Mouse (Mus musculus): ENCODE results near the gene Hist1h1t.

Hist1h1t gene

DNA sequence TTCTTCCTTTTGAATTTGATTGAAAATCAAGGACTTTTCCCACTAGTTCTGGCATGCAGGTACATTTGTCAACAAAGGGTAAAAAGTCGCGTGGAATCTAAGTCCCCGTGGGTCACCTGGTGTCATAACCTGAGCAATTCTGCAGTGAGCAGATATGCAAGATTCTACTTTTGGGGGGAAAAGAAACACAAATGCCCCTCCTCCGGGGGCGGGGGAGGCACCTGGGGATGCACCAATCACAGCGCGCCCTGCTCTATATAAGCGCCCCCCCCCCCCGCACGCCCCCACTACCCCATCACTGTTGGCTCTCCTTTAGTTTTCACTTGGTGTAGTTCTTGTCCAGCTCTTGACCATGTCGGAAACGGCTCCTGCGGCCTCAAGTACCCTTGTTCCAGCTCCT is at the start of gene Hist1h1t:
Gene Hist1h1t, plus strand, starts transcription at position 301 of the 400 bp plus-strand sequence.
- DNase-seq (ENCODE audit: low spot score), result no peak

DNA sequence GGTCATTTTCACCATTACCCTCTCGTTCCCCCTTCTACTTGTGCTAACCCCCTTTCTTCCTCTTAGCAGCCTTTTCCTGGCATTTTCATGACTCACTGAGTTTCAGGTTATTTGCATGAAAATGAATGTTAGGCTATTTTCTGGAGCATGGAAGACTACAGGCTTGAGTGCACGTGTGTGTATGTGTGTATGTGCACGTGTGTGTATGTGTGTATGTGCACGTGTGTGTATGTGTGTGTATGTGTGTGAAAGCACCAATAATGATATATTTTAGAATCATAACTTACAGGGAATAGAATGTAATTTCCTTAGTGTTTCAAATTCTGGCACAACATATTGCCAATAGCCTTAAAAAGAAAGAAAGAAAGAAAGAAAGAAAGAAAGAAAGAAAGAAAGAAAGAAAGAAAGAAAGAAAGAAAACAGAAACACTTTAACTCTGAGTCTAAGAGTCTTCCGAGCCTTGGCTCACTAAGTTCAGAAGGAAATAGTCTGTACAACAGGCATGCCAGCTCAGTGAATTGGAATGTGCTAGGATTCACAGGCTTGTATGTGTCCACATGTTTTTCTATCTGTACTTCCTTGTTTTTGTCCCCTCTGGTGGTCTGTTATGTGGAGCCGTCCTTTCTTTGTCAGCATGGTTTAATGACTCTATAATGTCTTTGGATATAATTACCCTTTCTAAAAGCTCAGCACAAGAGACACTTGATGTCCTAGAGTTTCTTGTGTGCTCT is 35.8 kb upstream of the Hist1h1t start:
- no peak for DNase-seq (ENCODE audit: low spot score)

DNA sequence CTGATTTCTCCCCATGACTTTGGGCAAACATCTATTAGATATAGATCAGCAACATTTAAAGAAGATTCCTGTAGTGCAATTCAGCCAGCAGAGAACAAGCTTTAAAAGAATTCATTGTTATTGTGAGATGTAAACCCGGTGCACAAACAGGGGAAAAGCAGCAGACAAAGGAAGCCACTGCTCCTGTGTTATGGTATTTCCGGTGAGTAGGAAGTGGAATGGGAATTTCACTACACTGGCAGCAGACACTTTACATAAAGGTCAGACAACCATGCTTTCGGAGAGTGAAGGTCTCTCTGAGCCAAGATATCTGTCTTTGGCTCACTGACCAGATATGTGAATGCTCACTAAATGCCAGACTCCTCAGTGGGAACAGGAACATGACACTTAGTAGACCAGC is 33.1 kb upstream of the Hist1h1t start:
- DNase-seq (ENCODE audit: low spot score), result no peak

DNA sequence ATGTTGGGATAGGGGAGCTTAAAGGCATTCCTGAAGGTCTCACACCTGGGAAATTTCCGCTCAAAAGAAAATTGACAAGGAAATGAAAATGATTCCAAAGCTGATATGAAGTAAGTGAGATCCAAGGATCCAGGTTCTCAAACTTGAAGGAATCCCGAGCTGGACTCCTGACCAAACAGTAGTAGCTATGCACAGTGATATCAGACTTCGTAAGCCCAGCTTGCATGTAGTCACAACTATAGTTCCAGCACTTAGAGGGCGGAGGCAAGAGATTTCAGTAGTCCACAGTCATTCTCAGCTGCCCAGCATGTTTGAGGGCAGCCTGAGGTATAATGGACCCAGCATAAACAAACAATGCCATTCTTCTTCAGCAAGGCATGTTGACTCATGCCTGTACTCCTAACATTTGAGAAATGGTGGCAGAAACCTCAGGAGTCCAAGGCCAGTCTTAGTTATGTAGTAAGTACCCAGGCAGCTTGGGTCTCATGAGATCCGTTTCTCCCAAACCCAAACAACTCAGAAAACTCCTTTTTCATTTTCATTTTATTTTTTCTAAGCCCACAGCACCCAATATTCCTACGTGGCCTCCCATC is 13.5 kb upstream of the Hist1h1t start:
- DNase-seq (ENCODE audit: low spot score), result no peak

DNA sequence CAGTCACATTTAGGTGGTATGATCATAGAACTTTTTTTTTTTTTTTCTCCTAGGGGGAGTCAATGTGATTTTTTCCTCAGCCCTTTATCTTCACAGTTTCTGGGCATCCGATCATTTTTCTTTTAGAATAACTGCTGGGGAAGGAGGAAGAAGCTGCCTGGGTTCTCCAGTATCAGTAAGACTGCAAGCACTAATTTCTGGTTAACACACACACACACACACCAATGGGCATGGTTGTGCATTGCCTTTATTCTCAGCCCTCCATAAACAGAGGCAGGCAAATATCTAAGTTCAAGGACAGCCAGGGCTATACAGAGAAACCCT is 13.0 kb upstream of the Hist1h1t start:
- DNase-seq (ENCODE audit: low spot score), result no peak

DNA sequence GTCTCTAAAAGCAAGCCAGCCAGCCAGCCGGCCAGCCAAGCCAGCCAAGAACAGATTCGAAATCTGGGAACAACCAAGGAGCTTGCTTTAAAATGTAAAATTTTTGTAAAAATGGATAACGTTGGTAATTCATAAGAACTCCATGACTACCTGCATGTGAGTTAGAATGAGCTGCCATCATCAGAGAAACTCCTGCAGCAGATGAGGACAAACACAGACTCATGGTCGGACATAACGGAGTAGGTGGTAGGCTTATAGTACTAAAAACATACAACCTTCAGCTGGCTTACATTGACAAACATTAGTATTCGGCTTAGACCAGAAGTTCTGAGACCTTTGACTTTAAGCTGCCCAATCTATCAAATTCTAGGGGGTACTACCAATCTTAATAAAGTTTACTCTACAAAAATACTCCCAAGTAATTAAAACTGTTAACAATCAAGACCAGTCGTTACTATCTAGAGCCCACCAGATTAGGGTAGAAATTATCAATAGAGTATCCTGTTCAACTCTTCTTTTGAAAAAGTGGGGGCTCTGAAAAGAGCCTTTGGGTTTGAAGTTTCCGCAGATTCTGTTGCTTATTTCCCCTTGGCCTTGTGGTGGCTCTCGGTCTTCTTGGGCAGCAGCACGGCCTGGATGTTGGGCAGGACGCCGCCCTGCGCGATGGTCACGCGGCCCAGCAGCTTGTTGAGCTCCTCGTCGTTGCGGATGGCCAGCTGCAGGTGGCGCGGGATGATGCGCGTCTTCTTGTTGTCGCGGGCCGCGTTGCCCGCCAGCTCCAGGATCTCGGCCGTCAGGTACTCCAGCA is 12.5 kb upstream of the Hist1h1t start:
- DNase-seq (ENCODE audit: low spot score), result peak; percentile 50

DNA sequence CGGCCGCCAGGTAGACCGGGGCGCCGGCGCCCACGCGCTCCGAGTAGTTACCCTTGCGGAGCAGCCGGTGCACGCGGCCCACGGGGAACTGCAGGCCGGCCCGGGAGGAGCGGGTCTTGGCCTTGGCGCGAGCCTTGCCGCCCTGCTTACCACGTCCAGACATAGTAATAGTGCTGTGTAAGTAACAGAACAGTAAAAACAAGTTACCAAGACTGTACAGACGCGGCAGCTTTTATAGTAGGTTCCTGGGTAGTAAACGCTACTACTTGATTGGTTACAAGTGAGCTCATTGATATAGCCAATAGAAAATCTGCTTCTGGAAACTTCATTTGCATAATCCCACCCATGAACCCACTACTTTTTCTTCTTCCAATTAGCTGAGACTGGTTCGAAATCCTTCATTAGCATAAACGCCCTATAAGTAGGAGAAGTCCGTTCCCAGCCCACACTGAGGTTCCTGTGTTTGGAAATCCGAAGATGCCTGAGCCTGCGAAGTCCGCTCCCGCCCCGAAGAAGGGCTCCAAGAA is 11.8 kb upstream of the Hist1h1t start, which contains the start of the genes Hist1h2ac and Hist1h2bc:
Gene Hist1h2ac, minus strand, starts transcription at position 194 of the 527 bp plus-strand sequence.
Gene Hist1h2bc, plus strand, starts transcription at position 445 of the 527 bp plus-strand sequence.
- DNase-seq (ENCODE audit: low spot score), result peak; percentile 99

DNA sequence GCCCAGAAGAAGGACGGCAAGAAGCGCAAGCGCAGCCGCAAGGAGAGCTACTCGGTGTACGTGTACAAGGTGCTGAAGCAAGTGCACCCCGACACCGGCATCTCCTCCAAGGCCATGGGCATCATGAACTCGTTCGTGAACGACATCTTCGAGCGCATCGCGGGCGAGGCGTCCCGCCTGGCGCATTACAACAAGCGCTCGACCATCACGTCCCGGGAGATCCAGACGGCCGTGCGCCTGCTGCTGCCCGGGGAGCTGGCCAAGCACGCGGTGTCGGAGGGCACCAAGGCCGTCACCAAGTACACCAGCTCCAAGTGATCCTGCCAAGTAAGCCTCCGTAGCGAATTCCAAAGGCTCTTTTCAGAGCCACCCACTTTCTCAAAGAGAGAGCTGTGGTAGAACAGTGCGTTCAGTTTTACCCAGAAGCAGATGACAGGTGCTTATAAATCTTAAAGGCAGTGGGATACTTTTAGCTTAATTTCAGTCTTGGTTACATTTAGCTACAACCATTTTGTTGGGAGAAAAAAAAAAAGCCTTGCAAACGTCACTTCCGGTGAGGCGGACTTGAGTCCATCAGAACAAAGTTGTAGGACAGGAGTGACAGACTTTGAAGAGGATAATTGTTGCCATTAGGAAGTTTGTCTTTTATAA is 11.2 kb upstream of the Hist1h1t start:
- peak; percentile 84 for DNase-seq (ENCODE audit: low spot score)

DNA sequence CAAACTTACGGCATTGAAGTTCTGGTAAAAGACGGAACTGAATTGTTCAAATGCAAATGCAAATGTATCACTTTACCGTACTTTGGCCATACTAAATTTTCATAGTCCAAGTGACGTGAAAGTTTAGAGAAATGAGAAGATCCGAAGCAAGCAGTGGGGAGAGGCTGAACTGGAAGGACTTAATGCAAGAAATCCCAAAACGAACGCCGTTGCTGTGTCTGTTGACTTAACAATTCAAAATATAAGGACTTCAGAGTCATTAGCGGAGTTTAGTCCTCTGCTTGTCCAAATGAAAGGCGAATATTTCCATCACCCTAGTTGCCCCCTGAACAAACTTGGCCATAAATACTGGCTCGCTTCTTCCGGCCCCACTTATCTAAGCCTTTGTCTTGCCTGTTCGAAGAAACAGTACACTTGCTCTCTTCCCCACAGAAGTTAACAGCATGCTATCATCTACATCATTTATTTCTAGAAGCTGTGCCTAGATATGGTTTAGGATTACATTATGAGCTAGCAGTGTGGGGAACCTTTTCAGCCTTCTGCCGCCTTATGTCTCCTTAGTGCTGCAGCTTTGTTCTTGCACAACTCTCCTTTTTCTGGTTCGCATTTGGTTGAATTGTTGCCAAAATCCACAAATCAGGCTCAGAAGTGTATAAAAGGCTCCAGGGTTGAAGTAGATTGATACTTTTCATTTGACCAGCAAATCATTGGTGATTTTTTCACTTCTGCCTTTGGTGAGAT is 10.3 kb upstream of the Hist1h1t start:
- DNase-seq (ENCODE audit: low spot score), result peak; percentile 23

DNA sequence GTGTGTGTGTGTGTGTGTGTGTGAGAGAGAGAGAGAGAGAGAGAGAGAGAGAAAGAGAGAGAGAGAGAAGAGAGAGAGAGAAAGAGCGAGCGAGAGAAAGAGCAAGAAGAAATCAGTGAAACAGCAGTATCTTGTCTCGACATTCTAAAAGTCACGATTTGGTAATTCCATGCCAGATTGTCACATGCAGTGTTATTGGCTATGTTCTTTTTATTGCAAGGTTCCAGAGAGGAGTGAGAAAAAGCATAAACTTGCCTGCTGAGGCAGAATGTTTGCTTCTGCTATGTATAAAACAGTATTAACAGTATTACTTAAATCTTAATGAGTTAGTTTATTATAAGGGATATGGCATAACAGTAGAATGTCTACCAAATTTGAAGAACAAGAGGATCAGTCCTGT is 9.6 kb upstream of the Hist1h1t start:
- DNase-seq (ENCODE audit: low spot score), result no peak

DNA sequence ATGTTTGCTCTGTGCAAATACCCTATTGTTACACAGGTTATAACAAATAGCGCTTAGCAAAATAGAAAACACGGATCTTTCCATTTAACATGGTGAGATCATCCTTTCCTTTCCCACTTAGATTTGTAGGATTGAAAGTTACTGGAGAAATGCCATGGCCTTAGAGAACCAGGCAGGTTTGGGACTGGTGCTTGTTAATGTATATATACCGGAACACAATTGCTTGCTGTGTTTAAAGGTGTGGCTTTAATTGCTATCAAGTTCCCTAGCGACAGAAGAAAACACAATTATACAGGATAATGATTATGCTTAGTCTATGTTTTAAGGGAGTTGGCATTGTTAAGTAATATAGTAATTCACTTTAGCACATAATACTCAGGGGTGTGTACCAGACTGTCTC is 8.4 kb upstream of the Hist1h1t start:
- no peak for DNase-seq (ENCODE audit: low spot score)

DNA sequence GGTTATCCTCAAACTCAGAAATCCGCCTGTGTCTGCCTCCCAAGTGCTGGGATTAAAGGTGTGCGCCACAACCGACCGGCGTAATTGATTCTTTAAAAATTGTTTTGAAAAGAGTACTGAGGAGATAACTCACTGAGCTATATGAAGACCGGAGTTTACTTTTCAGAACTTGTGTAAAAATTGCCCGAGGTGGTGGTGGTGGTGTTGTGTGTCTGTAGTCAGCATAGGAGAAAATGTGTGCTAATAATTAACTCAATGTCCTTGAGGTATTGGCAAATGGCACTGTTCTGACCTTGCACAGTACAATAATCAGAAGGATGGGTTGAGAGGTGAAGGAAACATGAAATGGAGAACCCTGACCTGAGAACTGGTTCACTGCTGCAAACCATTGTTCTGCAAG is 7.7 kb upstream of the Hist1h1t start:
- no peak for DNase-seq (ENCODE audit: low spot score)

DNA sequence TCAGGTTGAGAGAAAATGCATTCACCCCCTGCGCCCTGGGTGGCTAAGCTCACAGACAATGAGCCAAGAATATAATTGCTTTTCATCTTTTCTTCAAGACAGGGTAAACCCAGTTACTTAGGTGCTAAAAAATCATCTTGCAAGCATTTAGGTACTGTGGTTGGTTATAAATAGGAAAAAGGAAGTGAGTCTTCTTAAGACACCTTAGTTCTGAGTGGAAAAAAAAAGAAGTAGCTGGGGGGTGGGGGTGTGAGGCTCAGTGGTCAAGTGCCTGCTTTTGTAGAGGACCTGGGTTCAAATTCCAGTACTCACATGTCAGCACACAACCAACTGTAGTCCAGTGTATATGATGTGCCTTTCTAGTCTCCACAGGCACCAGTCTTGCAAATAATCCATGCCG is 6.7 kb upstream of the Hist1h1t start:
- no peak for DNase-seq (ENCODE audit: low spot score)

DNA sequence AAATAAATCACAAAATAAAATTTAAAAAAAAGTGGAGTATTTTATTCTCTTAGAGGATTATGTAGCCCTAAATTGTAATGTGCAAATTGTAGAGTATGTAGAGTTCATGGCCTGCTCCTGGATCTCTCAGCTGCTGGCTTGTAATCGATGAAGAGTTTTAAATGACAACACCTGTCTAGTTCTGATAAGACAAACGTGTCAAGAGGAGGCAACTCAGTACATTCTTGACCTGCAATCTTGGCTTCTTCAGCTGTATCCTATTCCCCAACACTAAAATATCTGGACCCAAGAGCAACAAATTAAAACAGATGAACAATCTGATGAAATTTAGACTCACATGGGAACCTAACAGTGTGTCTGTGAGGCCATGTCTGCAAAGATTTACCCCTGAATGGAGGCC is 6.2 kb upstream of the Hist1h1t start:
- no peak for DNase-seq (ENCODE audit: low spot score)

DNA sequence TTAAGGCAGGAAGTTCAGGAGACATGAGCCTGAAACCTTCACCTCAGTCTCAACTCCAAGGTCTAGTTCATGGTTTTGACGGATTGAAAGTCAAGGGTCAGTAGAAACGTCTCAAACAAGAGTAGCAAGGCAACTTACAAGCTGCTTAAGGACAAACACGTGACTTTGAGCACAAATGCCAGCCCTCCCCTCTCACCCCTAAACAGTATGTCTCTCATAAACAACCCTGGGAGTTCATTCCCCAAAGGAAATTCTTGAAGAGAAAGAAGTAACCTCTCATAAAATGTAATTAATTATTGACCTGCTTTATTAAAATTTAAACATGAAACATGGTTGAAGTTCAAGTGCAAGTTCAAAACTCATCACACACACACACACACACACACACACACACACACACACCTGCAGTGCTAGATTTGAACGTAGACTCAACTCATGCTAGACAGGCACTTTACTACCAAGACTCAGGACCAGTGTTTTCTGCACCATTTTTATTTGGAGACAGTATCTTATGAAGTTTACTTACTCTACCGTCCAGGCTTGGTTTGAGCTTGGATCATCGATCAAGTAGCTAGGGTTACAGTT is 1.7 kb upstream of the Hist1h1t start:
- no peak for DNase-seq (ENCODE audit: low spot score)

DNA sequence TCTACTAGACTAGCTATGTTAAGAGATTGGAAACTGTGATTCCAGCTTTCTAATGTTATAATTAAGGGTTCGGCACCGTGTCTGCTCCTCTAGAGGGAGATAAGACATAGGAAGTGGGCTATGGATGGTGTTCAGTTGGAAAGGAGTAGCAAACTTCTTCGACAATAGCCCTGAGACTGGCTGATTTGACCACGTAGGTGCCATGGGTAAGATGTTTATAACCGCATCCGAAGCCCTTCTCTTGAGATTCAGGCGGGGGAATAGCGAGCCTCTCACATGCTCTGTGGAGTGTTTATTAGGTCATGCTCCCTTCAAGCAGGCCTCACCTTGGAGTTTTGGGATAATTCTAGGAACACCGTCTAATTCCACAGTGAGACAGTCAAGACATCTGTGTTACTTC is 658 bp upstream of the Hist1h1t start:
- DNase-seq (ENCODE audit: low spot score), result no peak

DNA sequence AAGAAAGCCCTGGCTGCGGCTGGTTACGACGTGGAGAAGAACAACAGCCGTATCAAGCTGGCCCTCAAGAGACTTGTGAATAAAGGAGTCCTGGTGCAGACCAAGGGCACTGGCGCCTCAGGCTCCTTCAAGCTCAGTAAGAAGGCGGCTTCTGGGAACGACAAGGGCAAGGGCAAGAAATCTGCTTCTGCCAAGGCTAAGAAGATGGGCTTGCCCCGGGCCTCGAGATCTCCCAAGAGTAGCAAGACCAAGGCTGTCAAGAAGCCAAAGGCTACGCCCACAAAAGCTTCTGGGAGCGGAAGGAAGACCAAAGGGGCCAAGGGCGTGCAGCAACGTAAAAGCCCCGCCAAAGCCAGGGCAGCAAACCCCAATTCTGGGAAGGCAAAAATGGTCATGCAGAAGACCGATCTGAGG is 454 bp downstream of the Hist1h1t start:
- DNase-seq (ENCODE audit: low spot score), result no peak

DNA sequence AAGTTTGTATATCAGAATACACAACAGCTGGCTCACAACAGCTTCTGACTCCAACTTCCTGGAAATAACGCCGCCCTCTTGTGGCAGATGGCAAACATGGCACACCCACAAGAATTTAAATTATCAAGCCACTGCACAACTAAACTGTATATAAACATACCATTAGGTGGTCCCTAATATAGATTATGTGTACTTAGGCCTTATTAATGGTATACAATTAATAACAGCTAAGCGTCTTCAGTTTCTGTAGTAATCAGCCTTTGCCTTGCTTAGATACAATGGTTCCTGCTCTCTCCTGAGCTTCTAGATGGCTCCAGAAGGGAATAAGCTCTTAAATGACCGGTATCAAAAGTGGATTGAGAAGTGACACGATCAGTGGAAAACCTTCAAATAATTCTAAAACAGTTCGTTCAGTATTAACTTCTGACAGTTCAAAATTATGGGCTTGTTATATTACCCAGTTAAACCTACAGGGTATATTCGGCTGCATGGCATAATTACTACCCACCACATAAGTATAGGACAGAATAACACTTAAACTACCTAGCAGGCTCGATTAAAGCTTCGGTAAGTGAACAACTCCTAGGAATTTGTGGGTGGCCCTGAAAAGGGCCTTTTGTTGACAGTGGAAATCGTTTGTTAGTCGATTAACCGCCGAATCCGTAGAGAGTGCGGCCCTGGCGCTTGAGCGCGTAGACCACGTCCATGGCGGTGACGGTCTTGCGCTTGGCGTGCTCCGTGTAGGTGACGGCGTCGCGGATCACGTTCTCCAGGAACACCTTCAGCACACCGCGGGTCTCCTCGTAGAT is 2.1 kb downstream of the Hist1h1t start:
- DNase-seq (ENCODE audit: low spot score), result peak; percentile 80

DNA sequence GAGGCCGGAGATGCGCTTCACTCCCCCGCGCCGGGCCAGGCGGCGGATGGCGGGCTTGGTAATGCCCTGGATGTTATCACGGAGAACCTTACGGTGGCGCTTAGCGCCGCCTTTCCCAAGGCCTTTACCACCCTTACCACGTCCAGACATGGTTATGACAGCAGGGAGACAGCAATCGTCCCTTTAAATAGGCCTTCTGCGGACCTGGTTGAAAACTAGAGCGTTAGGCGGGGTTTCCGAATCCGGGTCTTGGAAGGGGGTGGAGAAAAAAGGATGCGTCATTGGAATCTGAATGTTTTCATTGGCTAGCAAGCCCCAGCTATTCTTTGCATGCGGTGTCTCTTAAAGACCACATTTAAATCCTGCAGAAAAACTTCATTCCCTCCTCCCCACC is 2.7 kb downstream of the Hist1h1t start, which contains the start of gene Hist1h4c:
Gene Hist1h4c, minus strand, starts transcription at position 155 of the 394 bp plus-strand sequence.
- DNase-seq (ENCODE audit: low spot score), result peak; percentile 100

DNA sequence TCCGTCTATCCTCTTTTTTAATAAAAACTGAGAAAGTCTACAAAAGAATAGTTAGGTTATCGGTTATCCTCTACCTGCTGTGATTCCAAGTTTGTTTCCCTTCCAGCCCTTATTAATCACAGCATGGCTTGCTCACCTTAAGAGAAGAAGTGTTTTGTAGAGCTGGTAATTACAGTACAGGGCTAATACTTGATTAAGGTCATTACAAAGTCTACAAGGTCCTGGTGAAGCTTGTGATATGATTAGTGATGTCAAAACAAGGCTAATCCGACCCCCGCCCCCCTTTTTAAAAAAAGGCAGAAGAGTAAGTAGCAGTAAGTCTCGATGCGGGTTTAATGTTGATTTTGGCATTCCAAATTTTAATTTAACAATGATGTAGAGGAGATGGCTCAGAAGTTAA is 3.4 kb downstream of the Hist1h1t start:
- DNase-seq (ENCODE audit: low spot score), result peak; percentile 34

Data from retina, embryonic 14.5 days (tissue).